Mouse (Mus musculus) hematopoietic stem cell, adult 5-6 weeks (primary cell): Measurements from ENCODE around the gene Crabp2. TPM values are rescaled to one million over a fixed set of nuclear protein-coding genes. Genes with fewer than 3 reads are reported as not detected.
"Not testable (repeated sequence)": the region's sequence is repeated elsewhere in the genome, so short reads cannot be mapped to it uniquely, and the experiment has no call there.

Experiments used
- ATAC-seq, 2 experiments: fragments of 125-278 bp in 1 of 2; replicated peaks in 1 of 2; 2 replicates each; pipeline ENCODE4 v1.8.0; 2016 to 2017; ENCODE audit warnings: inconsistent platforms in 2 of 2, mild to moderate bottlenecking in 2 of 2, moderate number of reproducible peaks in 2 of 2, low read depth in 1 of 2, moderate TSS enrichment in 1 of 2; ENCODE audit not compliant: low FRiP score in 2 of 2, poor library complexity in 2 of 2, severe bottlenecking in 2 of 2, insufficient read depth in 1 of 2, low TSS enrichment in 1 of 2
- total RNA-seq: library from RNA; stranded (forward); fragments of 172-1452, 232-1000 nt; gene quantifications from 2 replicates; pipeline ENCODE4 v1.2.3, GENCODE M21; 2017

Gene Crabp2
- not detected in 2 replicates for total RNA-seq

DNA sequence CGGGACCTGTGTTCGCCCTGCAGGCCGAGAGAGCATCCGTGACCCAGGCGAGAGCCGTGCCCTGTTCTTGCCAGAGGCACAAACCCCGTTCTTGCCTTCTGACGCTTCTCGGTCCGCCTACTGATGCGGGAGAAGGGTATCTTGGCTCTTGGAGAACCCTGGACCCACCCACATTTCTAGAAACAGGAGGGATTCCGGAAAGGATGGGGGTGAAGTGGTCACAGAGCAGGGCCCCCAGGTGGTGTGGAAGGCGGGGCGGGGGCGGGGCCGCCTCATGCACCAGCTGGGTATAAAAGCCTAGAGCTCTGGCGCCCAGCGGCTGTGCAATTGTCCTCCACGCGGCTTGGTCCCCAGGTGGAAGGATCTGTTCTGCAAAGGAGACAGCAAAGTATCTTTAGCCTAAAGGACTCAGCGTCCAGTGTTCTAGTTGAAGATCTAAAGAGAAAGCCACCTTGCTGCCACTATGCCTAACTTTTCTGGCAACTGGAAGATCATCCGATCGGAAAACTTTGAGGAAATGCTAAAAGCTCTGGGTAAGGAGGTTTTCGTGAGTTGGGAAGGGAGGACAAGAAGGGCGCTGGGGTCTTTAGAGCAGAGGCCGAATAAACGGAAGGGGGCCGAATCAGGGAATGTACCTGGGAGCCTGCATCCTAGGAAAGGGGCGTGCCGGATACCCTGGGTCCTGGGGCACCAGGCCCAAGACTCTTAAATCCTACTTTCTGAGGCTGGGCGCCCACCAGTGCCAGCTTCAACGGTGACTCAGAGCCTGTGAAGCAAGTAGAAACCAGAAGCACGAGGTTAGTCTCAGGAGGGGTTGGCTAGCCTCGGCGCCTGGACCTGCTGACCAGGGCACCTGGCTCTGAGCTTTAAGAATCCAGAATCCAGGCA, at the start of gene Crabp2:
Crabp2 (plus strand) TSS at position 289 of the 888 bp plus-strand sequence.
- ATAC-seq, result 0 out of 4 replicates have a peak, but pooled peaks of 1 of the 2 experiments have one; percentile 22

DNA sequence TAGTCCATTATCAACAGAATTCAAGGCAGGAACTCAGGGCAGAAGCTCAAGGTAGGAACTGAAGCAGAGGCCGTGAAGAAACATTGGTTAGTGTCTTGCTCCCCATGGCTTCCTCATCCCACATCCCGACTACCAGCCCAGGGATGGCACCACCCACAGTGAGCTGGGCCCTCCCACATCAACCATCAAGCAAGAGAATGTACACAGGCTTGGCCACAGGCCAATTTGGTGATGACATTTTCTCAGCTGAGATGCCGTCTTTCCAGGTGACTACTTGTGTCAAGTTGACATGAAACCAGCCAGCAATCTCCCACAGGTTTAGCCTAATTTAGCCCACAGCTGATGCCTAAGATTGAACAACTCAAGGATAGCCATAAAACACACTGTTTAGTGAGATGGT, 49.2 kb upstream of the Crabp2 start:
- ATAC-seq, result no peak

DNA sequence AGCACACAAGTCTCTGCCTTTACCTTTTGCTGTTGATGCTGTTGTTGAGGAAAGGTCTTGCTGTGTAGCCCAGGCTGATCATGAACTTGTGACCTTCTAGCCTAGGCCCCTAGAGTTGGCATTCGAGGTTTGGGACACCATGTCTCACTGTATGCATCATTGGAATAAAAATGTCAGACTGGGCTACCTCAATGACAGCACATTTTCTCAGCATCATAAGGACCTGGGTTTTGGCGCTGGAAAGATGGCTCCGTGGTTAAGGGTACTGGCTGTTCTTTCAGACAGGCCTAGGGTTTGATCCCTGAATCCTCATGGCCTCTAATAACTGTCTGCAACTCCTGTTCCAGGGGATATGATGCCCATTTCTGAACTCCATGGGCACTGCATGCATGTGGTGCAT, 48.7 kb upstream of the Crabp2 start:
- ATAC-seq, result no peak

DNA sequence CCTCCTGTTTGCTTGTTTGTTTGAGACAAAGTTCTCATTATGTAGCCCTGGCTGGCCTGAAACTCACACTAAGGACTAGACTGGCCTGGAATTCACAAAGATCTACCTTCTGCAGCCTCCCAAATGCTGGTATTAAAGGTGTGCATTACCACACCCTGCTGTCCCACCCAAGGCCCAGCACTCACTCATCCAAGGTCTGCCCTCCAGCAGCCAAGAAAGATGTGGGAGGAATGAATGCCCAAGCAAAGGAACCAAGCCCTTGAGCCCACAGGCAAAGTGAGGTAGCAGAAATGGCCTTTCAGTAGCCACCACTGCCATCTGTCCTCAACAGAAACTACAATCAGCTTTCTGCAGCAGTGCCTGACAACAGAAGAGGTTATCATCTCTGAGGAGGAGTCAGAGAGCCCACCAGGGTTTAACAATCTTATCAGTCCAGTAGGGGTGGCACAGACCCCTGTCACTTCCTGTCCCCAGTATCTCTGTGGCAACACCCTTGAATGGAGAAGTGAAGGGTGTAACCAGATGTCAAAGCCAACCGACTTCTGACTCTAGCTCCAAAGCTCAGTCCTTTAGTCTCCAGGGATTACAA, 47.3 kb upstream of the Crabp2 start:
- ATAC-seq, result peak; percentile 74

DNA sequence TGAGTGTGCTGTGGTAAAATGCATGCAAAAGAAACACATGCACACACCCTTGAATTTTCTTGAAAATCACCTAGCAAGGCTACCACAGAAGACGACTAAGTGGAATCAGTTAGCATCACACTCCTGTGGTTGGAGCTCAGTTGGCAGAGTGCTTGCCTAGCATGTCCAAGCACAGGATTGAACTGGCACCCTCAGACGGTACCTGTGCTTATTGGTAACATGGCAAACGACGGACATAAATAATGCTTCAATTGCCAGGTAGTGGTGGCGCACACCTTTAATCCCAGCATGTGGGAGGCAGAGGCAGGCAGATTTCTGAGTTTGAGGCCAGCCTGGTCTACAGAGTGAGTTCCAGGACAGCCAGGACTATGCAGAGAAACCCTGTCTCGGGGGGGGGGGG, 46.5 kb upstream of the Crabp2 start:
- ATAC-seq, result not testable (repeated sequence)

DNA sequence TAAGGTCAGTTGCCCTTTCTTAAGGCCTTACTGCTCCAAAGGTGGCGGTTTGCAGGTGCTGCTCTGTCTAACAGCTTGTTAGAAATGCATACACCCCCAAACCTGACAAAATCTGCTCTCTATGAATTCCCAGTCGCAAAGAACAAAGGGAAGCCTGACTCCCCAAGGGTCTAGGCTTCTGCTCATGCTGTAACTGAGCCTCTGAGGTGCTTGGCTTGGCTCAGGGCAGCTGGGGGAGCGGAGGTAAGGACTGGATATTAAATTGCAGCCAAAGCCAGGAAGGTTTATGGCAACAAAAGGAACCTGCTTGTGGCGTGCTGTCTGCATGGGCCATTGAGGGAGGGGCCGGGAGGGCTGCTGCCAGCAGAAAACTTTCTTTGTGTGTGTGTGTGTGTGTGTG, 44.6 kb upstream of the Crabp2 start:
- ATAC-seq, result no peak

DNA sequence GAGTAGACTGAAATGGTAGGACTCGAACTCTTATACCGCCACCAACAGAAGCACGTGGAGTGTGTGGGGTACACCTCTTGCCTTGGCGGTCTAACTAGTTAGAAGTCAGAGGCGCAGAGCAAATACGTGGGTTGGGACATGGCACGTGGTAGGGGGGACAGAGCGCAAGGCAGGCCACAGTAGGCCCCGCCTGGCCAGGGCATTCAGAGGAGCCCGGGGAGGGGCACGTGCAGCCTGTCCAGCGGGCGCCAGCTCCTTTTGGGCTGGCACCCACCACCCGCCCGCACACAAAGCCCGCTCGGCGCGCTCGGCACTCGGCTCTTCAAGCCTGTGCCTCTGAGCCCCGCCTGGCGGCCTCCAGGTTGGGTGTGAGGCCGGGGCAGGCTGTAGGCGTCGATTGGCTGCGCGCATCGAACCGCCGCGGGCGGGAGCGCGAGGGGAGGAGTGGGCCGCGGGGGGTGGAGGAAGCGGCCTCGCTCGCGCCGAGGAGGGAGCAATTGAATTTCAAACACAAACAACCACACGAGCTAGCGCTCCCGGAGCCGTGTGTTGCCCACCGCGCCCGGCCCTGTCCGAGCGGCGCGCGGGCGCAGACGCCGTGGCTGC, 42.5 kb upstream of the Crabp2 start, which contains the start of gene Hdgf:
Hdgf (plus strand) TSS at position 442 of the 606 bp plus-strand sequence.
- ATAC-seq, result peak; percentile 83 to 84

DNA sequence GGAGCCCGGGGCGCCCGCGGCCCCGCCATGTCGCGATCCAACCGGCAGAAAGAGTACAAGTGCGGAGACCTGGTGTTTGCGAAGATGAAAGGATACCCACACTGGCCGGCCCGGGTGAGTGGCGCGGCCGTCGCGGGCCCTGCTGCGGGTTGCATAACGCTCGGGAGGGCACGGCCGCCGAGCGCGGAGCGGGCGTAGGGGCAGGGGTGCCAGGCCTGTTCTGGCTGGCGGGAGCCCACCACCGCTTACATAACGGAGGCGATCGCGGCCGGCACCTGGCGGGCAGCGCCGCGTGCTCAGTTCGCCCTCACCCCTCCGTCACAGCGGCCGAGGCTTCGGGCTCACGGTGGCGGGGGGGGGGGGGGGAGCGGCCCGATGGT, 41.9 kb upstream of the Crabp2 start:
- no peak for ATAC-seq

DNA sequence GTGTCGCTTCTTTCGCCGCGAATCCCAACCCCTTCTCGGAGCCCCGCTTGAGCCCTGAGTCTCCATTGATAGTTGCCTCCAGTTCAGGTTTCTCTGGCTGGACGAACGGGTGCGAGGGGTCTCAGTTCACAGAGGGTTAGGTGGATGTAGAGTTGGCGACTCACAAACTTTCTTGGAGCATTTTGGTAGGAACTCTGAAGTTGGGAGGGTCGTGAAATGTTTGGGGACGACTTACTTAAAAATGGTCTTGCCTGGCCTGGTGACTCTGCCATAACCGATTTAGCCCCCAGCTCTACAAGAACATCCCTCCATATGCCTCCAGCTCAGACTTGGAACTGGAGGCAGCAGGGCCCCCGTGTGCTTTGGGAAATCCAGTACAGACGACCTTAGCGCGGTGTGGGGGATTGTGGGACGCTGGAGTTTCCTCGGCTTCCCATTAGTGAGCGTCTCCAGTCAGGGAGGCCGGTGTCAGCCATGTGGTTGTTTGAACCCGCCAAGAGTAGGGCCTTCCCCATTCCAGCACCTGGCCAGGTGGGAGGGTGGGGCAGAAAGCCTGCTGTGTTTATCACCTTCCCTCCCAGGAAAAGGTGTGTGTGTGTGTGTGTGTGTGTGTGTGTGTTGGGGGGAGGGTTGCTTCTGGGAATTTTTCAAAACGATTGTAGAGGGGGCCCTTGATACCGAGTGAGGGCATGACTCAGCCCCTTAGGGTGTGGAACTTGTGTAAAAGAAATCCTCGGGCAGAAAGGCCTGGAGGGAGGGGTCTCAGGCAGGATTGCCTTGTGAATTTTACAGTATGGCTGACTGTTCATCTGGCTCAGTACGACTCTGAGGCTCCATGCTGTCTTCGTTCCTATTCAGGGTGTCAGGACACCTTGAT, 41.2 kb upstream of the Crabp2 start:
- ATAC-seq, result no peak

DNA sequence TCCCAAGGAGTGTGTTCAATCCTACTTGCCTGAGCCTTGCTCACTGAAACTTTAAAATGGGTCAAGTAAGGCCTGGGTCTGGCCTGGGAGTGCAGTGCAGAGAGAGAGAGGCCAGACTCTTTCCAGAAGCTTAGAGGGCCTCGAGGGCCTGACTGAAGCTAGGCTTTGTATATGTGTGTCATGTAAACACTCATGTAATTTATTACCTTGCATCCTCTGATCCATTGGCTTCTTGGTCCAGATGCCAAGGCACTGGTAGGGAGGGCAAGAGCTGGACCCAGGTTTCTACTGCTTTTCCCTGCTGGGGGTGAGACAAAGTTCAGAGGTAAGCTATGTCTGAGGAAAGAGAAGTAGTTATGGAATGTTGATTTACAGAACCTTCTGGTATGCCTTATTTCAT, 40.6 kb upstream of the Crabp2 start:
- ATAC-seq, result no peak

DNA sequence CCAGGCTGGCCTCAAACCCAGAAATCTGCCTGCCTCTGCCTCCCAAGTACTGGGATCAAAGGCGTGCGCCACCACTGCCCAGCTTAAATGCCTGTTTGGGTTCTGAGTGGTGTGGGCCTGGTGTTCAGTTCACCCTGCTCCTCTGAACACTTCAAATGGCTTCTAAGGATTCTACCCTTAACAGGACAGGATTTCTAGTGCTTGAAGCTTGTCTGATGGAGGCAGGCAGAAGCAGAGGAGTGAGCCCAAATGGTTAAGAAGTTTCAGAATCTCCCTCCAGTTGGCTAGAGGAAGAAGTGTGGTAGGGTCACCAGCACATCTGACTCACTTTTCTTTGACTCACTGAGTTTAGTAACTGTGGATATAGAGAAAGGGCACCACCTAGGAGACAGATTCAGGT, 39.1 kb upstream of the Crabp2 start:
- ATAC-seq, result no peak

DNA sequence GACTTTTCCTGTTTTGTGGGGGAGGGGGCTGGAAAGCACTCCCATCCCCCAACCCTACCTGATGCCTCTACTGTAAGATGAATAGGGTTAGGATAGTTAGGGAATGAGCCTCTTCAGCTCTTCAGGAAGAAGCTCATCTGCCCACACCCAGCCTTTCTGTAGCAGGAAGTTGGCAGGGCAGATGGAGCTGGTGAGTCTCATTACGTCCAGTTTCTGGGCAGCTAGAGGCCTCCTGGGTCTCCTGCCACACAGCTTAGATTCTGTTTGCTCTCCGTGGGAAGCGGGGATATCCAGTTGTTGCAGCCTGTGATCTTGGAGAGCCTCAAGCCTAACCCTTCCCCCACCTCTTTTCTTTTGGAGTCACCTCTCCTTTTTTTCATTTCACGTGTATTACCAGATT, 38.6 kb upstream of the Crabp2 start:
- no peak for ATAC-seq

DNA sequence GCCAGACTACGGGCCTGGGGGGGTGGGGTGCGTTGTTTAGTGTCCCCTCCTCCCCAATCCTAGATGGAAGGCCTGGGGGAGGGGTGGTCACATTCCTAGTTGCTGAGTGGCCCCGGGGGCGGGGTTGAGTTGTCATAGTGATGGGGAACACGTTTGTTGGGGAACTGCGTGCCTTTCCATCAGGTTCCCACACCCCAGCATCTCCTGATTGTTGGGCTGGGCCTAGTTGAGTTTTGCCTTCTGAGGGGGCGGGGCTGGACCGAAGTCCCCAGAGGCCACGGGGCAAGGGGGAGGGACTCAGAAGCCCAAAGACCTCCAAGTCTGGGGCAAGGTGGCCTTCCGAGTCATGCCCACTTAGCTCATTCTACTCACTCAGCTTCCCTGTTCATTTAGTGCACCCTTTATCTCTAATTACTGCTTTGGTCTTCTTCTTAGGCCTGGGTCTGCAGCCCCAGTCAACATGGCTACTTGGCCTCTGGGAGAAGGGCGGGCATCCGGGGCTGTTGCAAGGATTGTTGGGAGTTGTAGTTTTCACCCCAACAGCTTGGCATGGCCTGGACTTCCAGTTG, 37.8 kb upstream of the Crabp2 start:
- ATAC-seq, result peak; percentile 20 to 25; a peak in 1 of 4 replicates

DNA sequence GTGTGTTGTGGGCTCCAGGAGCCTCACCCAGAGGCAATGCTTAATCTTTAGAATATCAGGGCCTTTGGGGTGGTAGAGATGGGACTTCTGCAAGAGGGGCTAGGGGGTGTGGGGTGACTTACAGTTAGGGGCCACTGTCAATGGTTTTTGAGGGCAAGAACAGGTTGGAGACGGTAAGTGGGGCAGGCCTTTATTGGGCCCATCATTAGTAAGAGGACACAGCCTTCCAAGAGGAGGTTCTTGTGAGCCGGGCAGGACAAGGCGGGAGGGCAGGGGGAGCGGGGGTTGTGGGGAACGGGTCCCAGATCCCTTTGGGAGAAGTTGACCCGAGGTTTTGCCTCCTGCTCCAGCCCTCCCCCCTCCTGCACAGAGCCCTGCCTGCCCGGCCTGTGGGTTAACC, 35.0 kb upstream of the Crabp2 start:
- no peak for ATAC-seq

DNA sequence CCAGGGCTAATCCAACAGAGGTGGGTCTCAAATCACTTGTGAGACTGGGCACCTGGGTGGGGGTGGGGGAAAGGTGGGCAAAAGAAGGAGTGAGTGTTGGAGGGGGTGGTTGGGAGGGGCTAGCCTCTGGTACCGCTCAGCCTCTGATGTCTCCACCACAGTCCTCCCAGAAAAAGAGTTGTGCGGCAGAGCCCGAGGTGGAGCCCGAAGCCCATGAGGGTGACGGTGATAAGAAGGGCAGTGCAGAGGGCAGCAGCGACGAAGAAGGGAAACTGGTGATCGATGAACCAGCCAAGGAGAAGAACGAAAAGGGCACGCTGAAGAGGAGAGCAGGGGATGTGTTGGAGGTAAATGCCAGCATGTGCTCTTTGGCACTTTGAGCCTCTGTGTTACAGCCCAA, 34.6 kb upstream of the Crabp2 start:
- ATAC-seq, result no peak

DNA sequence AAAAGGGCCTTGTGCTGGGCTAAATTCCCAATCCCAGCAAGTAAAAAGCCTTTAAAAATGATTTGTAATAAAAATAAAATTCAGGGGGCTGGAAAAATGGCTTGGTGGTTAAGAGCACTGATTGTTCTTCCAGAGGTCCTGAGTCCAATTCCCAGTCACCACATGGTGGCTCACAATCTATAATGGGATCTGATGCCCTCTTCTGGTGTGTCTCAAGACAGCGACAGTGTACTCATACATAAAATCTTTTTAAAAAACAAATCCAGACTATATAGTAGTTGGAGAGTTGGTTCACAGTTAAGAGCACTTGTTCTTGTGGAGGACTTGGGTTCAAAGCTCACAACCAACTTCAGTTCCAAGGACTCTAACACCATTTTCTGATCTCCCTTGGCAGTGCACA, 31.5 kb upstream of the Crabp2 start:
- no peak for ATAC-seq

DNA sequence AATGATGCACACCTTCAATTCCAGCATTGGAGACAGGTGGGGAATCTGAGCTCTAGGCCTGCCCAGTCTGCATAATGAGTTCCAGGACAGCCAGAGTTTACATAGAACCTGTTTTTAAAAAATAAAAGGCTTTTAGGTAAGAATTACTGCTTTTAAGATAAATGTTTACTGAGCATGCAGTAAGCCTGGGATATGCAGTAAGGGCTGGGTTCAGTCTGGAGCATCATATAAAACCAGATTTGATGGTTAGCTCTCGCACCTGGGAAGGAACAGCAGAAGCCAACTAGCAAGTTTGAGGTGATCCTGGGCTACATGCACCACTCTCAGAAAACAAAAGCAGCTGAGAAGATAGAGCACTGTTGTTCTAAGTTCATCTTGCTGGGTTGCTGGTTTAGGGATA, 29.9 kb upstream of the Crabp2 start:
- no peak for ATAC-seq
